Mouse (Mus musculus) CH12.LX (cell line): Measurements from ENCODE around the gene Gm9970.

ENCODE experiments used
- CTCF ChIP-seq, 2 experiments: IDR thresholded peaks in 1 of 2; conservative IDR thresholded peaks in 1 of 2; 2 replicates each; pipeline ENCODE4 v1.5.1; 2011 to 2012; ENCODE audit warnings: low read depth in 2 of 2, low read length in 2 of 2, improper control_type of control experiment in 1 of 2, inconsistent platforms in 1 of 2, mild to moderate bottlenecking in 1 of 2, moderate library complexity in 1 of 2
- E2F4 ChIP-seq: IDR thresholded peaks from 2 replicates; pipeline ENCODE4 v1.6.1; 2011; ENCODE audit warnings: low read depth, low read length, improper control_type of control experiment; ENCODE audit not compliant: insufficient replicate concordance
- EP300 ChIP-seq: IDR thresholded peaks from 2 replicates; pipeline ENCODE4 v1.6.1; 2011; ENCODE audit warnings: low read length, improper control_type of control experiment
- KAT2A ChIP-seq: IDR thresholded peaks from 2 replicates; pipeline ENCODE4 v1.6.1; 2012; ENCODE audit warnings: low read length, improper control_type of control experiment, inconsistent platforms; ENCODE audit not compliant: insufficient replicate concordance
- MYC ChIP-seq: IDR thresholded peaks from 2 replicates; pipeline ENCODE4 v1.6.1; 2011; ENCODE audit warnings: low read depth, mild to moderate bottlenecking, improper control_type of control experiment, low read length
- POLR2A ChIP-seq: IDR thresholded peaks from 2 replicates; pipeline ENCODE4 v1.6.1; 2011; ENCODE audit warnings: low read depth, mild to moderate bottlenecking, improper control_type of control experiment, low read length
- USF1 ChIP-seq: IDR thresholded peaks from 2 replicates; pipeline ENCODE4 v1.6.1; 2014; ENCODE audit warnings: low read depth, mild to moderate bottlenecking, inconsistent platforms, low read length, improper control_type of control experiment
- ZC3H11A ChIP-seq: IDR thresholded peaks from 2 replicates; pipeline ENCODE4 v1.6.1; 2012; ENCODE audit warnings: low read depth, mild to moderate bottlenecking, inconsistent platforms, low read length, improper control_type of control experiment

GRCm38 (mm10) chr5:31221304-31221945 lies 19.6 kb downstream of the Gm9970 start:
- TF ChIP-seq POLR2A (no peak), CTCF (conservative IDR thresholded peaks at IDR 0.05 in 1 of 2, IDR thresholded peaks at IDR 0.05 in 1 of 2; ENCODE audit: low read depth in 2 of 2, low read length in 2 of 2) (peak in 1 of 2 experiments; percentile 82; a peak in 2 of 4 replicates), MYC (peak; percentile 85), KAT2A (no peak), E2F4 (no peak), USF1 (no peak), ZC3H11A (no peak), EP300 (no peak)
